Mouse (Mus musculus) megakaryocyte, embryonic 14.5 days (primary cell): ENCODE measurements around the gene Ppargc1a. TPM values are rescaled to one million over a fixed set of nuclear protein-coding genes. Genes with fewer than 3 reads are reported as not detected.

Experiments
- H3K27me3 ChIP-seq: replicated peaks from 2 replicates; pipeline ENCODE3; 2012; ENCODE audit warnings: inconsistent platforms
- H3K36me3 ChIP-seq: replicated peaks from 2 replicates; pipeline ENCODE3; 2012; ENCODE audit warnings: low read length, inconsistent platforms, mixed read lengths
- H3K4me1 ChIP-seq: 2 replicates; pipeline ENCODE4 v1.6.1; 2012; ENCODE audit warnings: inconsistent platforms
- H3K4me3 ChIP-seq: replicated peaks from 2 replicates; pipeline ENCODE3; 2012; ENCODE audit warnings: moderate library complexity, mild to moderate bottlenecking, inconsistent platforms
- H3K9me3 ChIP-seq: 2 replicates; pipeline ENCODE4 v1.6.1; 2012; ENCODE audit warnings: inconsistent platforms
- FLI1 ChIP-seq: IDR thresholded peaks from 2 replicates; pipeline ENCODE4 v1.6.1; 2012; ENCODE audit warnings: low read length, inconsistent platforms, mixed read lengths
- GATA1 ChIP-seq: IDR thresholded peaks from 3 replicates; pipeline ENCODE4 v1.6.1; 2012; ENCODE audit warnings: mixed read lengths, low read length, inconsistent platforms, borderline replicate concordance
- polyA plus RNA-seq: library from polyadenylated mRNA; stranded (reverse); fragments of >175 nt; gene quantifications from 2 replicates; pipeline ENCODE4 v1.2.3, GENCODE M21; 2012; ENCODE audit warnings: low replicate concordance; ENCODE audit not compliant: insufficient read depth

Ppargc1a gene
- polyA plus RNA-seq, 1 experiment: not detected

DNA sequence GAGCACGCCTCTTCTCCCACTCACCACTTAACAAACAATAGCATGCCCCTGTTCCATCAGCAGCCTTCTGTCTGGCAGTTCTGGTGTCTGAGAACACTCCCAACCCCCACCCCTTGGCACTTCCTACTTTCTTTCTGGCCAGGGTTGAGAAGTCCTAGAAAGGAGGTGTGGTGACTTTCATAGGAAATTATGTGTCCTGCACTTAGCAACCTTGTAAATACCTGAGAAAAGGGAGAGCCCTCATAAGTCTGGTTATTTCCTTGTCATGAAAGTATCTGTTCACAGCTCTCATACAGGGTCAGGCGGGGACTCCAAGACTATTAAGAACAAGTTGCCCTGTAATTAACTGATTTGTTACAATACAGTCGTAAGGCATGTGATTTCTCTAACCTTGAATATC lies 161.1 kb downstream of the Ppargc1a start:
- Histone ChIP-seq H3K9me3 (no peaks in the 10 kb centered on the region), H3K27me3 (no peaks in the 10 kb centered on the region), H3K4me3 (no peak overlapping the region), H3K4me1 (no peaks in the 10 kb centered on the region), H3K36me3 (no peaks in the 10 kb centered on the region)
- TF ChIP-seq FLI1 (no peak), GATA1 (no peak)
